Comparison of ENCODE assay signal across 18 mouse cellular contexts in genomic region chr10:42574639-42575038, GRCm38 (mm10). TPM values are rescaled to one million over a fixed set of nuclear protein-coding genes. Genes with fewer than 3 reads are reported as not detected.
A peak's percentile ranks its signal among the peaks of the same experiment; 100 is the strongest.
DNase-seq lines count a peak whose midpoint lies in the region; ATAC-seq and TF ChIP-seq lines count a peak whose summit lies in the region.
"Had no signal": no experiment of that assay in that cellular context is flagged by ENCODE, and none has a peak within 500 bp of the region (broad histone marks: within the 10 kb centered on the region; RNA-seq: fewer than 3 reads in every experiment).

No protein-coding gene starts in this region.

- H3K4me1 ChIP-seq in forebrain, embryonic 11.5 days (replicated peaks; ENCODE audit: control insufficient read depth, insufficient read depth, low read length), result peaks cover 42% of the 10 kb centered on the region
- peaks cover 9% of the 10 kb centered on the region; the same call in 1 of the 2 replicates for H3K4me1 ChIP-seq in forebrain, postnatal 0 days (ENCODE audit: insufficient read depth)

- no peak overlapping the region; the same call in 1 of the 2 replicates for H3K9ac ChIP-seq in forebrain, embryonic 11.5 days (ENCODE audit: low read length)
- no peak overlapping the region for H3K9ac ChIP-seq in forebrain, postnatal 0 days
- H3K9ac ChIP-seq: heart, embryonic 15.5 days; hindbrain, embryonic 14.5 days; liver, postnatal 0 days; midbrain, embryonic 12.5 days; neural tube, embryonic 12.5 days had no signal

- H3K27me3 ChIP-seq in forebrain, embryonic 11.5 days (ENCODE audit: control insufficient read depth, insufficient read depth, low read length), result peaks cover 4% of the 10 kb centered on the region; the same call in 1 of the 2 replicates
- H3K27me3 ChIP-seq in forebrain, postnatal 0 days (ENCODE audit: insufficient read depth, low read length), result peaks cover 20% of the 10 kb centered on the region
- peaks cover 77% of the 10 kb centered on the region for H3K27me3 ChIP-seq in myocyte (ENCODE audit: control insufficient read depth, insufficient read depth, insufficient read length)

- TF ChIP-seq CTCF in forebrain, postnatal 0 days (IDR thresholded peaks at IDR 0.05; ENCODE audit: low read depth), result no peak

- H3K4me3 ChIP-seq in forebrain, embryonic 11.5 days (ENCODE audit: low read depth, low read length), result no peak overlapping the region; the same call in 1 of the 2 replicates
- H3K4me3 ChIP-seq in forebrain, postnatal 0 days (ENCODE audit: low read depth, low read length), result no peak overlapping the region
- H3K4me3 ChIP-seq in myocyte, result no peak overlapping the region
- H3K4me3 ChIP-seq: heart, embryonic 15.5 days; midbrain, embryonic 12.5 days; neural tube, embryonic 12.5 days had no signal

- DNase-seq in forebrain, embryonic 11.5 days (ENCODE audit: low spot score), result no peak
- DNase-seq in forebrain, postnatal 0 days, result no peak
- peak; percentile 33 for DNase-seq in lung, postnatal 10 days
- no peak for DNase-seq in lung, postnatal 14 days
- peak; percentile 28 for DNase-seq in embryo, embryonic 9.5 days (ENCODE audit: extremely low spot score)
- DNase-seq in urinary bladder, postnatal 14 days (ENCODE audit: low spot score), result no peak
- DNase-seq in cerebellum, adult 18-20 months, result no peak
- DNase-seq: cerebellum, postnatal 25 days; gastrocnemius, postnatal 14 days; liver, postnatal 0 days; retina, postnatal 1 day had no signal

- ATAC-seq in forebrain, embryonic 11.5 days (replicated peaks; ENCODE audit: low FRiP score), result no peak
- no peak for ATAC-seq in forebrain, postnatal 0 days
- ATAC-seq: liver, postnatal 0 days had no signal

- WGBS in forebrain, embryonic 11.5 days, result 20% methylated on average over 10 of the region's 10 CpGs
- WGBS in forebrain, postnatal 0 days, result 38% methylated on average over 10 of the region's 10 CpGs

- H3K79me2 ChIP-seq in myocyte (ENCODE audit: control insufficient read depth, insufficient read depth), result no peaks in the 10 kb centered on the region

- no peak overlapping the region for H3ac ChIP-seq in myocyte (ENCODE audit: control insufficient read depth, insufficient read length)

- no peak overlapping the region for H3K27ac ChIP-seq in forebrain, embryonic 11.5 days (ENCODE audit: low read depth, low read length)
- no peak overlapping the region for H3K27ac ChIP-seq in forebrain, postnatal 0 days (ENCODE audit: low read depth, low read length)
- H3K27ac ChIP-seq: heart, embryonic 15.5 days; hindbrain, embryonic 14.5 days; midbrain, embryonic 12.5 days; neural tube, embryonic 12.5 days had no signal

- TF ChIP-seq POLR2A in myocyte (IDR thresholded peaks at IDR 0.05; ENCODE audit: insufficient read length, low read depth), result no peak

- peaks cover 9% of the 10 kb centered on the region for H3K36me3 ChIP-seq in forebrain, embryonic 11.5 days (ENCODE audit: control insufficient read depth, insufficient read depth, low read length)
- no peaks in the 10 kb centered on the region for H3K36me3 ChIP-seq in forebrain, postnatal 0 days (ENCODE audit: insufficient read depth)
- H3K36me3 ChIP-seq in myocyte (ENCODE audit: control insufficient read depth, insufficient read depth), result no peaks in the 10 kb centered on the region
- H3K36me3 ChIP-seq: G1E; heart, embryonic 15.5 days; neural tube, embryonic 12.5 days had no signal

- peak overlapping the region; percentile 24; the same call in 1 of the 2 replicates for H3K4me2 ChIP-seq in forebrain, embryonic 11.5 days (ENCODE audit: low read depth, low read length, severe bottlenecking)
- H3K4me2 ChIP-seq in forebrain, postnatal 0 days (ENCODE audit: low read depth), result no peak overlapping the region
- no peak overlapping the region for H3K4me2 ChIP-seq in myocyte (ENCODE audit: low read depth)
- H3K4me2 ChIP-seq: heart, embryonic 15.5 days; hindbrain, embryonic 14.5 days; midbrain, embryonic 12.5 days; neural tube, embryonic 12.5 days had no signal

- H3K9me3 ChIP-seq in forebrain, embryonic 11.5 days (ENCODE audit: control insufficient read depth, low read length), result no peaks in the 10 kb centered on the region
- no peaks in the 10 kb centered on the region for H3K9me3 ChIP-seq in forebrain, postnatal 0 days (ENCODE audit: low read length)
- H3K9me3 ChIP-seq: G1E; heart, embryonic 15.5 days; midbrain, embryonic 12.5 days; neural tube, embryonic 12.5 days had no signal

TF ChIP-seq in myocyte, 11 proteins besides CTCF, POLR2A, EP300 and RAD21:
- TF ChIP-seq MYOG (IDR thresholded peaks at IDR 0.05; ENCODE audit: control insufficient read depth in 1 of 3, insufficient read depth in 1 of 3, insufficient read length in 2 of 3, low read depth in 2 of 3) (no peak), CEBPB (IDR thresholded peaks at IDR 0.05; ENCODE audit: insufficient read depth, poor library complexity, severe bottlenecking) (no peak), REST (IDR thresholded peaks at IDR 0.05; ENCODE audit: insufficient read depth, insufficient read length) (peak; percentile 64)

RNA-seq across cellular contexts. Expression of gene Nr2e1, which starts 8.8 kb away (rescaled TPM):
- 117 and 119 TPM in 2 replicates for polyA plus RNA-seq in forebrain, embryonic 11.5 days (2014; fragmentation: Nextera tagmentation; extraction: Ambion mirVana)
- total RNA-seq in forebrain, postnatal 0 days (2014; rRNA removed), result 3.9 and 6.2 TPM in 2 replicates
- 8.3 and 10.2 TPM in 2 replicates for polyA plus RNA-seq in forebrain, postnatal 0 days (2015; fragmentation: Nextera tagmentation; extraction: Ambion mirVana)
- not detected for polyA plus RNA-seq in myocyte (2012; fragmentation: generic; extraction: Trizol)
- total RNA-seq: G1E; gastrocnemius, postnatal 14 days had no signal
- polyA plus RNA-seq: G1E; heart, embryonic 15.5 days; hindbrain, embryonic 14.5 days; kidney, embryonic 14.5 days; liver, postnatal 0 days; neural tube, embryonic 12.5 days had no signal

RNA-seq across cellular contexts. Expression of gene Ostm1, which starts 9.0 kb away (rescaled TPM):
- polyA plus RNA-seq in forebrain, embryonic 11.5 days (2014; fragmentation: Nextera tagmentation; extraction: Ambion mirVana), result 54.6 and 59.0 TPM in 2 replicates
- 42.9 and 44.6 TPM in 2 replicates for total RNA-seq in forebrain, postnatal 0 days (2014; rRNA removed)
- polyA plus RNA-seq in forebrain, postnatal 0 days (2015; fragmentation: Nextera tagmentation; extraction: Ambion mirVana), result 35.2 and 39.2 TPM in 2 replicates
- polyA plus RNA-seq in myocyte (2012; fragmentation: generic; extraction: Trizol), result 13.9 TPM

Comparison
In these comparisons a context has a peak if more than half of its experiments do, and no peak if none do; other contexts are left out.
1. DNase-seq: peak in lung, postnatal 10 days (single experiment) and embryo, embryonic 9.5 days (single experiment); none in forebrain, embryonic 11.5 days (single experiment), forebrain, postnatal 0 days (single experiment), lung, postnatal 14 days (single experiment), urinary bladder, postnatal 14 days (single experiment) and cerebellum, adult 18-20 months (0 of 2).